Mouse (Mus musculus) cortical plate, adult 2 months (tissue): ENCODE data around the gene Ccser1.

Experiments
- CTCF ChIP-seq: fragments of 200-500 bp; IDR thresholded peaks from 2 replicates; pipeline ENCODE4 v1.5.1; 2011; ENCODE audit warnings: mild to moderate bottlenecking, control low read depth, low read length; ENCODE audit not compliant: insufficient read depth; ENCODE audit errors: extremely low read depth
- POLR2A ChIP-seq: fragments of 200-500 bp; IDR thresholded peaks from 2 replicates; pipeline ENCODE4 v1.6.1; 2011; ENCODE audit warnings: mild to moderate bottlenecking, low read length, control low read depth; ENCODE audit not compliant: insufficient read depth; ENCODE audit errors: extremely low read depth

GRCm38 (mm10) chr6:61661414-61661813, 481.3 kb downstream of the Ccser1 start:
- no peak for TF ChIP-seq CTCF
- no peak for TF ChIP-seq POLR2A
